Mouse (Mus musculus) thymus, adult 2 months (tissue): Measurements from ENCODE around the gene Ptpn6. TPM values are rescaled to one million over a fixed set of nuclear protein-coding genes. Genes with fewer than 3 reads are reported as not detected.
A peak's percentile ranks its signal among the peaks of the same experiment; 100 is the strongest.

ENCODE experiments used
- DNase-seq: peaks from one replicate; pipeline ENCODE4 v3.0.0; 2021
- H3K27ac ChIP-seq: fragments of 200-500 bp; 2 replicates; pipeline ENCODE4 v1.5.1; 2012; ENCODE audit warnings: low read length, control low read depth; ENCODE audit not compliant: control insufficient read depth, insufficient read depth
- H3K27me3 ChIP-seq: fragments of 200-500 bp; 2 replicates; pipeline ENCODE4 v1.6.1; 2012; ENCODE audit warnings: mild to moderate bottlenecking, low read length, moderate library complexity, mixed read lengths; ENCODE audit not compliant: control insufficient read depth, insufficient read depth
- H3K36me3 ChIP-seq: fragments of 200-500 bp; 2 replicates; pipeline ENCODE4 v1.6.1; 2012; ENCODE audit warnings: mild to moderate bottlenecking, low read length, moderate library complexity; ENCODE audit not compliant: control insufficient read depth, insufficient read depth
- H3K4me1 ChIP-seq: fragments of 200-500 bp; replicated peaks from 2 replicates; pipeline ENCODE4 v1.6.1; 2012; ENCODE audit warnings: low read length; ENCODE audit not compliant: control insufficient read depth, insufficient read depth
- H3K4me3 ChIP-seq: fragments of 200-500 bp; 2 replicates; pipeline ENCODE4 v1.5.1; 2012; ENCODE audit warnings: mild to moderate bottlenecking, low read length, control low read depth, moderate library complexity; ENCODE audit not compliant: control insufficient read depth, insufficient read depth
- CTCF ChIP-seq: fragments of 200-500 bp; IDR thresholded peaks from 2 replicates; pipeline ENCODE4 v1.5.1; 2012; ENCODE audit warnings: mild to moderate bottlenecking, control low read depth, low read length, moderate library complexity, borderline replicate concordance; ENCODE audit not compliant: control insufficient read depth, poor library complexity, insufficient read depth; ENCODE audit errors: extremely low read depth
- POLR2A ChIP-seq: fragments of 200-500 bp; IDR thresholded peaks from 2 replicates; pipeline ENCODE4 v1.6.1; 2012; ENCODE audit warnings: mild to moderate bottlenecking, low read length, control low read depth, moderate library complexity; ENCODE audit not compliant: control insufficient read depth, poor library complexity, insufficient read depth; ENCODE audit errors: extremely low read depth
- WGBS: fragments of 180-500 bp; shearing (Covaris S2); methylation state at CpG from one replicate; pipeline ENCODE4 v1.1.7; 2018; 5-methylcytosine and 5-hydroxymethylcytosine counted together
- polyA plus RNA-seq: library from polyadenylated mRNA; depleted of rRNA; stranded (reverse); fragments of >200 nt; gene quantifications from 2 replicates; pipeline ENCODE4 v1.2.3, GENCODE M21; 2012

Gene Ptpn6
- polyA plus RNA-seq, 1 experiment: 210 TPM

- Histone ChIP-seq H3K4me1 (no peaks in the 10 kb centered on the region), H3K4me3 (no peak overlapping the region), H3K27me3 (no peaks in the 10 kb centered on the region), H3K27ac (no peak overlapping the region), H3K36me3 (peaks cover 47% of the 10 kb centered on the region)
- no peak for DNase-seq
- TF ChIP-seq CTCF (no peak), POLR2A (no peak)
- 93% methylated on average over 17 of the region's 17 CpGs for WGBS
Observed at GRCm38 (mm10) chr6:124702102-124702783, 36.3 kb downstream of the Ptpn6 start.

DNA sequence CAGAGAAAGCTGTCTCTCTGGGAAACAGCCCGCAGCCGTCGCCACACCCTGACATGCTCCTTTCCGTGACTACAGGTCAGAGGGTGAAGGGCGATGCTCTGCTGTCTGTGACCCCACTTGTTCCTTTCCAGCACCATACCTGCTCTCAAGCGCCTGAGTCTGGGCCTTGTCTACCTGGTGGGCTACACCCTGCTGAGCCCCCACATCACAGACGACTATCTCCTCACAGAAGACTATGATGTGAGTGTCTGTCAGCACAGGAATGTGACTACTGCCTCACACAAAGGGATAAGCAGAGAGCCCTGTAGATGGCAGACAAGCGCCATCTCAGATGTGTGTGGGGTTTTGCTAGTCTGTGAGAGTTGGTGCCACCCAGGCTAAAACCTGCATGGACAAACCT, 37.2 kb downstream of the Ptpn6 start:
- no peaks in the 10 kb centered on the region for H3K27me3 ChIP-seq
- 94% methylated on average over 8 of the region's 8 CpGs for WGBS
- peak; percentile 50 for DNase-seq
- TF ChIP-seq CTCF: no peak
- TF ChIP-seq POLR2A: no peak
- H3K36me3 ChIP-seq: peaks cover 45% of the 10 kb centered on the region
- H3K4me1 ChIP-seq: no peaks in the 10 kb centered on the region
- no peak overlapping the region for H3K27ac ChIP-seq
- H3K4me3 ChIP-seq: no peak overlapping the region

DNA sequence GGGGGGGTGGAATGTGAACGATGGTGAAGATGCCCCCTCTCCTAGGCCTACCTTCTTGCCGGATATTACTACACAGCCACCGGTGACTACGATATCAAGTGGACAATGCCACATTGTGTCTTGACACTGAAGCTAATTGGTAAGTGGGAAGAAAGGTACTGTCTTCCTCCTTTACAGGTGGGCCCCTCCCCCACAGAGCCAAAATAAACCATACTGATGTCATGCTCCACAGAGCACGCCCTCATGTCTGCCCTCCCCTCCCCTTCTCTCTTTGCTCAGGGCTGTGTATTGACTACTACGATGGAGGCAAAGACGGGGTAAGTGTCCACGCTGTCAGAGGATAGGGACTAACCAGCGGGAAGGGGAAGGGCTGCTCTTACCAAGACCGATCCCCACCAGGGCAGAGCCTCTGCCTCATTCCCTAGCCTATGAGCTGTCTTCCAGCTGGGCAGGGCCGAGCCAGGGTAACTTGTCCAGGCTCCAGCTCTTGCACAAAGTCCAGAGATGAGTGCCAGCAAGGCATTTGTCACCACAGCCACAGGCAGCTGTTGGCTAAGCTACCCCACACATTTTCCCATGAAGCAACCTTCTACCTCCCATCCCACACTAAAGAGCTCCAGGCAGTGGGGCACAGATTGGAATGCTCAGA, 38.4 kb downstream of the Ptpn6 start:
- no peaks in the 10 kb centered on the region for H3K27me3 ChIP-seq
- no peak for TF ChIP-seq POLR2A
- TF ChIP-seq CTCF: no peak
- H3K27ac ChIP-seq: no peak overlapping the region
- peaks cover 37% of the 10 kb centered on the region for H3K36me3 ChIP-seq
- no peaks in the 10 kb centered on the region for H3K4me1 ChIP-seq
- DNase-seq: no peak
- no peak overlapping the region for H3K4me3 ChIP-seq
- 90% methylated on average over 11 of the region's 11 CpGs for whole genome bisulfite sequencing

DNA sequence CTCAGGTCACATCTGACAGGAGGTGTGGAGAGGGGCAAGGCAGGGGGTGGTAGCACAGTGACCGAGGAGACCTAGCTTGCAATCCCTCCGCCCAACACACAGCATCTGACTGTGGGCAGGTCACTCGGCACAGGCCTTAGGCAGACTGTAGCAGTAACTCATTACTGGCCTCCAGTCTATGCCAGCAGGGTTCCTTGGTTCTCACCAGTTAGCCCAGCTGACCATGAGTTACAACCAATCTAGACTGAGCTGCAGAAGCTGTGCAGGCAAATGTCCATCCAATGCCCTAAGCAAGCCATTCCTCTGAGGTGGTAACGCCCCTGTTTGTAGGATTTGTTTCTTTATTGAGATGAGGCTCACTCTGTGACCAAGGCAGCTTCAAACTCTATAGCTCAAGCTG, 39.1 kb downstream of the Ptpn6 start:
- DNase-seq: no peak
- TF ChIP-seq CTCF (no peak), POLR2A (no peak)
- H3K4me1 ChIP-seq: peaks cover 6% of the 10 kb centered on the region
- H3K36me3 ChIP-seq: peaks cover 29% of the 10 kb centered on the region
- no peak overlapping the region for H3K27ac ChIP-seq
- no peaks in the 10 kb centered on the region for H3K27me3 ChIP-seq
- H3K4me3 ChIP-seq: no peak overlapping the region
- WGBS: 91% methylated on average over 4 of the region's 4 CpGs

DNA sequence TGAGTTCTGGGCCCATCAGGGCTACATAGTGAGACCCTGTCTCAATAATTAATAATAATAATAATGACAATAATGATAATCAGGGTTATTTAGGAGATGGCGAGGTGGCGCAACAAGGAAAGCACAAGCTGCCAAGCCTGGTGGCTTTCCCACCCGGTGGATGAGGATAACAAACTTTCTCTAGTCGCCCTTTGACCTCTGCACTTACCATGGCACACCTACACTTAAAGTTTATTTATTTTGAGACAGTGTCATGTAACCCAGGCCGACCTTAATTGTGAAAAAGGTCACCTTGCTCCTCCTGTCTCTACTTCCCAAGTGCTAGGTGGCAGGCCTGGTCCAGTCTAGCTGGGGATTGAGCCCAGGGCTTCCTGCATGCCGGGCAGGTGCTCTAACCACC, 39.8 kb downstream of the Ptpn6 start:
- WGBS: 95% methylated on average over 6 of the region's 6 CpGs
- Histone ChIP-seq H3K4me1 (peaks cover 12% of the 10 kb centered on the region), H3K27ac (no peak overlapping the region), H3K27me3 (no peaks in the 10 kb centered on the region), H3K36me3 (peaks cover 23% of the 10 kb centered on the region), H3K4me3 (no peak overlapping the region)
- TF ChIP-seq POLR2A: no peak
- no peak for TF ChIP-seq CTCF
- no peak for DNase-seq

- no peak overlapping the region for H3K4me3 ChIP-seq
- DNase-seq: no peak
- TF ChIP-seq CTCF: no peak
- TF ChIP-seq POLR2A: no peak
- WGBS: 97% methylated on average over 7 of the region's 7 CpGs
- peaks cover 4% of the 10 kb centered on the region; the same call in 1 of the 2 replicates for H3K36me3 ChIP-seq
- peaks cover 19% of the 10 kb centered on the region for H3K4me1 ChIP-seq
- H3K27me3 ChIP-seq: no peaks in the 10 kb centered on the region
- H3K27ac ChIP-seq: no peak overlapping the region
Observed at GRCm38 (mm10) chr6:124696441-124697150, 41.9 kb downstream of the Ptpn6 start.
